Mouse (Mus musculus) lung, postnatal 10 days (tissue): Measurements from ENCODE around the gene Pla2g4e.

Experiments used
- DNase-seq: peaks from one replicate; pipeline ENCODE4 v3.0.0; 2021

Pla2g4e gene

GRCm38 (mm10) chr2:120235947-120236640, 9.0 kb downstream of the Pla2g4e start:
- DNase-seq, result no peak

DNA sequence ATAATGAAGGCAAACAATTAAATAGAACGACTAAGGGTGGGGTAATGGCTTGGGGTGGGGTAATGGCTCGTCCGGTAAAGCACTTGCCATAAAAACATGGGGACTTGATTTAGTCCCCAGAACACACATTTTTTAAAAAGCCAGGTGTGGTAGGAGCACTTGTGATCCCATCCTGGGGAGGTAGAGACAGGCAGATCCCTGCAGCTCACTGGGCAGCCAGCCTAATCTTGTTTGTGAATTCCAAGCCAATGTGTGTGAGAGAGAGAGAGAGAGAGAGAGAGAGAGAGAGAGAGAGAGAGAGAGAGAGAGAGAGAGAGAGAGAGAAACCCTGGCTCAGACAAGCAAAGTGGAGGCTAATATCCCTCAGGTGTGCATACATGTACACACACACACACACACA, 9.8 kb downstream of the Pla2g4e start:
- no peak for DNase-seq

GRCm38 (mm10) chr2:120231642-120232041, 13.5 kb downstream of the Pla2g4e start:
- no peak for DNase-seq

DNA sequence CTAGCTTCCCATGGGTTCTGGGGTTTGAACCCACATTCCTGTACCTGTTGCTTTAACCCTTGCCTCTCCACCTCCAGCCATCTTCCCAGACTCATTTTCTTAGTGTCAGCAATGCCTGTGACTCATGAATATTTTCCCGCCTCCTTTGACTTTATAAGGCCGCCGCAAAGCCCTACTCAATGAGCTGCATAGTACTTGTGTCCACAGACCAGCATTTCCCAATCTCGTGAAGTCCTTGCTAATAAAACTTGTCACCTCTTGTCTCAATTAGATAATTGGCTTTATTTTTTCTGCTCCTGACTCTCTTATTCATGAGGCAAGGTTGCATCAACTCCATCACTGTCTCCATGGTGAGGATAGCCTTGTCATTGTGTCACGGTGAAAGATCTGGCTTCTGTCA, 30.5 kb downstream of the Pla2g4e start:
- no peak for DNase-seq

DNA sequence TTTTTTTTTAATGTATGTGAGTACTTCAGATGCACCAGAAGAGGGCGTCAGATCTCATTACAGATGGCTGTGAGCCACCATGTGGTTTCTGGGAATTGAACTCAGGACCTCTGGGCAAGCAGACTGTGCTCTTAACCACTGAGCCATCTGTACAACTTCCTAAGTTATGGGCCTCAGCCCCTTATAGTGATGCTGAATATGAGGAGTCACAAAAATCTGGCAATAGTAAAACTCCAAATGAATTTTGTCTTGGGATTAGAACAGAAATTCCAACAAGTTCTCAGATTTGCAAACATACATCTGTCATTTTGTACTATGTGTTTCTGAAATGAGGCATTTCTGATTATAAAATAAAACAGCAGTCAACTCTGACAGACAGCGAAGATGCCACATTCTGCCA, 33.7 kb downstream of the Pla2g4e start:
- no peak for DNase-seq

DNA sequence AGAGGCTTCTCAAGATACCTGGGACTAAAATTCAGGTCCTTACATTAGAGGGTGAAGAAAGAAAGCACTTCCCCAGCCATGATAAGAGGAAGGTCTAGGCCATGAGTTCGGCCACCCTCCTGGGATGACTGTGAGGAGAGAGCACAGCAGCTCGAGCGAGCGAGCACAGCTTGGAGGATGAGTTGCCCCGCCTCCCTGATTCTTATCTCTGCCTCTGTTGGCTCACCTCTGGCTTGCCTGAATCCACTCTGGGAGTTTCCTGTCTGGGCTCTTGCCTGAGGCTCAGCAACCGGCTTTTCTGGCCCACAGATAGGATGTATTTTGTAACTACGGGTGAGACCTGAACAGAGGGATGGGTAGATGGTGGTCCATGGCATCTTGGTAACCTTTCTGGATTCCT, 37.2 kb downstream of the Pla2g4e start:
- no peak for DNase-seq

- no peak for DNase-seq
Measured at GRCm38 (mm10) chr2:120207028-120207427, 38.1 kb downstream of the Pla2g4e start.

- no peak for DNase-seq
Measured at GRCm38 (mm10) chr2:120203742-120204141, 41.4 kb downstream of the Pla2g4e start.

DNA sequence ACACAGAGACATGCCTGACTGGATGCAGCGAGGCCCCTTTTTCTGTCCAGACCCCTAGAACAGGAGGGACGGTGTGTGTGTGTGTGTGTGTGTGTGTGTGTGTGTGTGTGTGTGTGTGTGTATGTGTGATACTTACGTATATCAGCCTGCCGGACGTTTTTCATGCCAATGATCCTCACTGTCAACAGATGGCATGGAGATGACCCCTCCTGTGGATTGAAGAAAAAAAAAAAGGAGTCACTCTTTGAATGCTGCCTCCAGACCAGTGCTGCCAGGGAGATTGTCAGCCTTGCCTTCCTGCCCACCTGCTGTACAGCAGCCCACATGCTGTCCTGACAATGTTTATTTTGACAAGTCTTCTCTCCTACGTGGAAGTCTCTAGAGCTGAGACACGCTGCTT, 45.1 kb downstream of the Pla2g4e start:
- no peak for DNase-seq

GRCm38 (mm10) chr2:120188174-120188573, 57.0 kb downstream of the Pla2g4e start:
- DNase-seq, result no peak

GRCm38 (mm10) chr2:120187583-120187982, 57.6 kb downstream of the Pla2g4e start:
- DNase-seq, result no peak

- peak; percentile 13 for DNase-seq
Measured at GRCm38 (mm10) chr2:120185527-120186276, 59.4 kb downstream of the Pla2g4e start.

GRCm38 (mm10) chr2:120178936-120179335, 66.2 kb downstream of the Pla2g4e start:
- DNase-seq, result no peak

DNA sequence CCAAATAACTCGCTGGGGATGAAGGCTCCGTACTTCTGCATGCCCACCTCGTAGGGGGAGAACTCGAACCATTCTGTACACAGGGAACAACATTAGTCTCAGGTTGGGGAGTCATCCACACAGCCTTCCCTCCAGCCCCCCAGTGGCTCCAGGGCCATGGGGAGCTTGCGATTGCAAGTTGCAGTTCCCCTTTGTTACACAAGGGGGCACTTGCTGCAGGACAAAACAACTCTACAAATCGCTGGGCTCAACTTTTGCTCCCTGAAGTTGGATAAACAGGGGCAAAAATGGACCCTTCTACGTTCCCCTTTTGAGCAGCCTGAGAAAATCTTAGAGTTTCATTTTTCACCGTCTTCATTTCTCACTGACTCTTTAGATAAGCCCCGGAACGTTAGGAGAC, 71.4 kb downstream of the Pla2g4e start:
- peak; percentile 71 for DNase-seq

DNA sequence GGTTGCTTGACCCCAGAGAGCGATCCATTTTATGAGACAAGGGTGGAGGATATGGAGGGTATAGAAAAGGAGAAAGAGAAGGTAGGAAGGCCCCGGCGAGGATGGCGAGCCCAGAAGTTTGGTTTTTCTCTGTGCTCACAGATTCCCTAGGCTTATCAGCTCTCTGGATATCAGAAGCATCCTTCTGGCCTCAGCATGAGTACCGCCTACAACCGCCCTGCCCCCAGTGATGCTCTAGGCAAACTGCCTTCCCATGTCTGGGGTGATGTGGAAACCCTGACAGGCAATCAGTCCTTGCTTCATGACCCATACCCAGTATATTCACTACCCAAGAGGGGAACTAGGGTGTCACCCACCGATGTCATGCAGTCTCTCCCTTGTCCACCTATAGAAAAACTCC, 73.8 kb downstream of the Pla2g4e start:
- no peak for DNase-seq

DNA sequence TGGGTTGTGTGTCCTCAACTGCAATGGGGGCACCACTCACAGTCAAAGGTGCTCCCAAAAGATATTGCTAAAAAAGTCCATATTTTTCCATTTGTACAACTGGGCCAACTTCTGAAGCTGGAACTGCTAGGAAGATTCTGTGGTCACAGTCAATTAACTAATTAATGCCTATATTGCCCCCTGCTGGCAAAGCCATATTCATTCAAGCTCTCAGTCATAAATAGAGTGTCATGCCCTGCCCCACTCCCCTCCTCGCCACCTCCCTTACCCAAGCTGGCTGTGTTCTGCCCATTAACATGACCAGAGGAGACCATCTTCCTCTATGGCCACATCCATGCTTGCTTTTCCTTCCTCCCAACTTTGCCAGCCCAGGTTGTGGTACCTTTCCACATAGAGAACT, 74.4 kb downstream of the Pla2g4e start:
- DNase-seq, result peak; percentile 82

DNA sequence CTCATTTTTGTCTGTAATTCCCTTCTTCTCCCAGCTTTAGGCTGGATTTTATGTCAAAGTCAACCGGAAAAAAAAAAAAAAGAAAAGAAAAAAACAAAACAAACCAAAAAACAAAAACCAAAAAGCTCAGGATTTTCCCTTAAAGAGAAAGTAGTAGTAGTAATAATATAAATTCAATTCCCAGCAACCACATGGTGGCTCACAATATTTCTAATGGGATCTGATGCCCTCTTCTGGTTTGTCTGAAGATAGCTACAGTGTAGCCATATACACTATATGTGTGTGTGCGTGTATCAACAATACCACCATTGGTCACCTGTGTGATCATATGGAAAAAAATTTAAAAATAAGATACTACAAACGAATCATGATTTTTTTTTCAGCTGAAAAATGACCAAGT, 75.8 kb downstream of the Pla2g4e start:
- DNase-seq, result no peak

DNA sequence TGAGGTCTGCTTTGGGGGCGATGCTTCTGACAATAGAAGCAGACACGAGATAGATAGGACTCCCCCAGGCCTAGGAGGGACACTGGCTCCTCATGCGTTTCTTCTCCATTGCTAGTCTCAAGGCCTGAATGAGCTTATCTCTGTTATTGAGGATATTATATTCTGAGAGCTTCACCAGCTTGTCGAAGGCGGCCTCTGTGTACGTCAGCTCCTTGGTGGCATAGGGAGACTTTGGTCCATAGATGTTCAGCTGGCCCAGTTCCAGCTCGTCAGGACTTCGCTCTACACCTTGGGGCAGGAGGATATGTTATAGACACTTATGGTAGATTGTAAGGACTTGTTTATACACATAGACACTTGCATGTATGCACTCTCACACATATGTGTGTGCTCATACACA, 77.4 kb downstream of the Pla2g4e start:
- no peak for DNase-seq

DNA sequence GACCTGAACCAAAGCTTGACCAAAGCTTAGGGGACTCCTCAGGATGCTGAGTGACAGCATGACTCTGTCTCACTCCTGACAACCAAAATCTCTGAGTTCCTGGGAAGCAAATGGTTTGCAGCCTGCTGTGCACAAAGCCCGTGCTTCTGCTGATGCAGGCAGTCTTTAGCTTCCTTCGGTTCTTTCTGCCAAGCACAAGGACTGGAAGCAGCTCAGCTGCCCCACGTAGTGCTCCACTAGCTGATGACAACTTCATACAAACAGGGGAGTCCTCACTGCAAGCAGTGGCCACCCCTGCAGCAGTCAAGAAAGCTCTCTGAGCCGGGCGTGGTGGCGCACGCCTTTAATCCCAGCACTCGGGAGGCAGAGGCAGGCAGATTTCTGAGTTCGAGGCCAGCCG, 79.7 kb downstream of the Pla2g4e start:
- no peak for DNase-seq

- no peak for DNase-seq
Measured at GRCm38 (mm10) chr2:120159434-120159833, 85.7 kb downstream of the Pla2g4e start.

- peak; percentile 47 for DNase-seq
Measured at GRCm38 (mm10) chr2:120158846-120159245, 86.3 kb downstream of the Pla2g4e start.

GRCm38 (mm10) chr2:120158016-120158415, 87.1 kb downstream of the Pla2g4e start:
- DNase-seq, result no peak

- DNase-seq, result no peak
Measured at GRCm38 (mm10) chr2:120157606-120158005, 87.5 kb downstream of the Pla2g4e start.

DNA sequence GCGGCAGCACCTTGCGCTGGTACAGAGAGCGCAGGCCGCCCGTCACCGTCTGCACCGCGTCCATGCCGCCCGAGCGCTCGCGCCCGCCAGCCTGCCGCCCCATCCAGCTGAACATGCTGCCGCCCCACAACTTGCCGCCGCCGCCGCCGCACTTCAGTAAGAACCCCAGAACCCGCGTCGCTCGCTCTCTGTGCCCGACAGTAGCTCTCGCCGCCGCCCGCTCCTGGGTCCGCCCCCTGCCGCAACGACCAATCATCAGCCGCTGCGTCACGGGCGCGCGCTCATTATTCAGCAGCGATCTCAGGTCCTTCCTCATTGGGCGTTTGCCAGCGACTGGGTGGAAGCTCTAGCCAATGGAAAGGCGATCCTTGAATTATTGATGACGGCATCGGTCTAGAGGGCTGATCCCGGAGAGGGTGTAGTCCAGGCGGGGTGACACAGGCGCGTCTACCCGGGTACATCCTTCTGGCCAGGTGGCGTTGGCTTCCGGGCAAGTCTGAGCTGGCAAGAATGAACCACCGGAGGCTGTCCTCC, 90.7 kb downstream of the Pla2g4e start, which contains the start of gene Ehd4:
Ehd4 (minus strand) TSS at position 246 of the 534 bp plus-strand sequence.
- peak; percentile 99 for DNase-seq
